Mouse (Mus musculus): ENCODE measurements at regions not wholly inside any gene's neighbourhood (a gene's known extent, or its start where the extent isn't known, plus 50 kb on each side); places are given as distances from the start of the nearest gene placed in this dataset.

DNA sequence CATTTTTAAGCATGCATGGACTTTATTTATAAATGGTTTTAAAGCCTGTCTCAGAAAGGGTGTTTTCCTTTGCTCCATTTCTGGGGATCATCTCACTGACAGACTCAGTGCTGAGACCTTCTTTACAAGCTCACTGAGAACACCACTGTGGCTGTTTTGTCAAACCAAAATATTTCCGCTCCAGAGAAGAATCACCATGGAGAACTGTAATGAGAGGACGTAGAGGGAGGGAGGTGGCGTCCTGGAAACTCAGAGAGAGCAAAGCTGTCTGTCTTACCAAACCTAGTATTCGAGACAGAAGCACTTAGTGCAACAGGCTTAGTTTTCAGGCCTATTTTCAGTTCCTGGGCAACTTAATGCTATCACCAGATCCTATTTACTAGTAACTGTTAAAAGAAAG lies 2565.5 kb upstream of the 5930422O12Rik start:
- TF ChIP-seq POLR2A (IDR thresholded peaks at IDR 0.05; ENCODE audit: borderline replicate concordance, low read depth, low read length): no peak
- TF ChIP-seq CTCF (IDR thresholded peaks at IDR 0.05; ENCODE audit: low read depth, low read length): no peak
